ENCODE assay signal across 8 mouse cellular contexts in the genomic region with DNA sequence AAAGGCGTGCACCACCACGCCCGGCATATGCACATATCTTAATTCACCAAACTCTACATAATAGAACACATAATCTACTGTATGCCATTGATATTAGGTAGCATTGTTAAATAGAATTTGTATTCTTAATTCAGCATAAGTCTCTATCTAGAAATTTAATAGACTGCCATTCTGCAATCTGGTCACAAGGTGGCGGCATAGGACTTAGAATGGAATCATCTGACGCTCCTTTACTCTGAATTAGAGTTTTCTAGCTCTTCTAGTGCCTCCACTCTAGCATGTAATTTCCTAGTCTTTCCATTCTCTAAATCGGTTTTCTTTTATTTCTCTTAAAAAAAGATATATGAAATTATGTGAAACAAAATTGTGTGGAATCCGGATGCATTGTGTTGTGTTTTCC. TPM values are rescaled to one million over a fixed set of nuclear protein-coding genes. Genes with fewer than 3 reads are reported as not detected.
DNase-seq lines count a peak whose midpoint lies in the region; ATAC-seq lines count a peak whose summit lies in the region.
"Had no signal": no experiment of that assay in that cellular context is flagged by ENCODE, and none has a peak within 500 bp of the region (broad histone marks: within the 10 kb centered on the region; RNA-seq: fewer than 3 reads in every experiment).

No protein-coding gene starts in this region.

- no peak overlapping the region for H3K4me3 ChIP-seq in kidney, embryonic 16.5 days (ENCODE audit: low read length)
- no peak overlapping the region for H3K4me3 ChIP-seq in embryonic facial prominence, embryonic 14.5 days (ENCODE audit: low read depth, low read length)
- H3K4me3 ChIP-seq: neural tube, embryonic 12.5 days had no signal

- H3K4me1 ChIP-seq in kidney, embryonic 16.5 days (ENCODE audit: insufficient read depth, low read length): no peaks in the 10 kb centered on the region
- H3K4me1 ChIP-seq in embryonic facial prominence, embryonic 14.5 days (ENCODE audit: control insufficient read depth, insufficient read depth, low read length): no peaks in the 10 kb centered on the region
- H3K4me1 ChIP-seq: neural tube, embryonic 12.5 days had no signal

- WGBS in kidney, embryonic 16.5 days: under 1% methylated on average over 7 of the region's 7 CpGs
- WGBS in embryonic facial prominence, embryonic 14.5 days: under 1% methylated on average over 7 of the region's 7 CpGs

- no peak overlapping the region for H3K27ac ChIP-seq in kidney, embryonic 16.5 days (ENCODE audit: low read length)
- H3K27ac ChIP-seq in embryonic facial prominence, embryonic 14.5 days (replicated peaks; ENCODE audit: low read depth, low read length): no peak overlapping the region
- H3K27ac ChIP-seq: neural tube, embryonic 12.5 days had no signal

- peaks cover 9% of the 10 kb centered on the region for H3K27me3 ChIP-seq in kidney, embryonic 16.5 days (ENCODE audit: insufficient read depth, low read length)
- H3K27me3 ChIP-seq in embryonic facial prominence, embryonic 14.5 days (replicated peaks; ENCODE audit: control insufficient read depth, insufficient read depth, low read length): peaks cover 6% of the 10 kb centered on the region; the same call in 1 of the 2 replicates

- H3K9me3 ChIP-seq in kidney, embryonic 16.5 days (ENCODE audit: low read length): no peaks in the 10 kb centered on the region
- H3K9me3 ChIP-seq in embryonic facial prominence, embryonic 14.5 days (ENCODE audit: control insufficient read depth, low read length): no peaks in the 10 kb centered on the region
- H3K9me3 ChIP-seq: neural tube, embryonic 12.5 days had no signal

- no peak for ATAC-seq in kidney, embryonic 16.5 days (ENCODE audit: low FRiP score, low TSS enrichment)
- ATAC-seq in embryonic facial prominence, embryonic 14.5 days (ENCODE audit: low read depth): no peak

- no peak overlapping the region for H3K4me2 ChIP-seq in kidney, embryonic 16.5 days (replicated peaks; ENCODE audit: low read depth, low read length)
- H3K4me2 ChIP-seq in embryonic facial prominence, embryonic 14.5 days (ENCODE audit: low read depth, low read length): no peak overlapping the region
- H3K4me2 ChIP-seq: neural tube, embryonic 12.5 days had no signal

- no peaks in the 10 kb centered on the region for H3K36me3 ChIP-seq in kidney, embryonic 16.5 days (ENCODE audit: insufficient read depth, low read length)
- H3K36me3 ChIP-seq in embryonic facial prominence, embryonic 14.5 days (ENCODE audit: control insufficient read depth, insufficient read depth, low read length): no peaks in the 10 kb centered on the region
- H3K36me3 ChIP-seq: neural tube, embryonic 12.5 days had no signal

- DNase-seq in kidney, postnatal 10 days: peak; percentile 57
- DNase-seq in ES-CJ7 (ENCODE audit: low read depth, low spot score): peak; percentile 69
- peak; percentile 76 for DNase-seq in adrenal gland, postnatal 14 days
- DNase-seq in embryonic facial prominence, embryonic 14.5 days (ENCODE audit: low spot score): peak; percentile 77
- peak; percentile 22 to 44 for DNase-seq in lung, adult 18-20 months
- peak; percentile 66 for DNase-seq in retina, postnatal 7 days (ENCODE audit: low read depth, low spot score)

- no peak overlapping the region for H3K9ac ChIP-seq in kidney, embryonic 16.5 days (replicated peaks; ENCODE audit: low read length)
- no peak overlapping the region for H3K9ac ChIP-seq in embryonic facial prominence, embryonic 14.5 days (ENCODE audit: low read depth, low read length)
- H3K9ac ChIP-seq: neural tube, embryonic 12.5 days had no signal

RNA-seq across cellular contexts. Expression of a gene that starts 22.1 kb away (rescaled TPM):
- polyA plus RNA-seq in kidney, embryonic 16.5 days (2015; fragmentation: Nextera tagmentation; extraction: Ambion mirVana): 41.9 and 46.6 TPM in 2 replicates
- 43.3 and 44.7 TPM in 2 replicates for total RNA-seq in adrenal gland, postnatal 14 days (2021)
- polyA plus RNA-seq in embryonic facial prominence, embryonic 14.5 days (2014; fragmentation: Nextera tagmentation; extraction: Ambion mirVana): 47.9 and 49.4 TPM in 2 replicates

RNA-seq across cellular contexts. Expression of a gene that starts 23.4 kb away (rescaled TPM):
- 170 and 178 TPM in 2 replicates for polyA plus RNA-seq in kidney, embryonic 16.5 days (2015; fragmentation: Nextera tagmentation; extraction: Ambion mirVana)
- total RNA-seq in adrenal gland, postnatal 14 days (2021): 145 and 164 TPM in 2 replicates
- polyA plus RNA-seq in embryonic facial prominence, embryonic 14.5 days (2014; fragmentation: Nextera tagmentation; extraction: Ambion mirVana): 115 and 123 TPM in 2 replicates

RNA-seq across cellular contexts. Expression of a gene that starts 27.6 kb away (rescaled TPM):
- polyA plus RNA-seq in kidney, embryonic 16.5 days (2015; fragmentation: Nextera tagmentation; extraction: Ambion mirVana): 110 and 115 TPM in 2 replicates
- total RNA-seq in adrenal gland, postnatal 14 days (2021): 54.4 and 57.8 TPM in 2 replicates
- polyA plus RNA-seq in embryonic facial prominence, embryonic 14.5 days (2014; fragmentation: Nextera tagmentation; extraction: Ambion mirVana): 100 and 105 TPM in 2 replicates

RNA-seq across cellular contexts. Expression of a gene that starts 35.6 kb away (rescaled TPM):
- 47.4 and 58.3 TPM in 2 replicates for polyA plus RNA-seq in kidney, embryonic 16.5 days (2015; fragmentation: Nextera tagmentation; extraction: Ambion mirVana)
- 5.8 and 6.9 TPM in 2 replicates for total RNA-seq in adrenal gland, postnatal 14 days (2021)
- 13.0 and 16.4 TPM in 2 replicates for polyA plus RNA-seq in embryonic facial prominence, embryonic 14.5 days (2014; fragmentation: Nextera tagmentation; extraction: Ambion mirVana)

RNA-seq across cellular contexts. Expression of a gene that starts 44.4 kb away (rescaled TPM):
- polyA plus RNA-seq in kidney, embryonic 16.5 days (2015; fragmentation: Nextera tagmentation; extraction: Ambion mirVana): 0.81 and 1.0 TPM in 2 replicates
- total RNA-seq in adrenal gland, postnatal 14 days (2021): 14.8 and 17.2 TPM in 2 replicates
- polyA plus RNA-seq in embryonic facial prominence, embryonic 14.5 days (2014; fragmentation: Nextera tagmentation; extraction: Ambion mirVana): 2.0 and 2.1 TPM in 2 replicates
